Mouse (Mus musculus) CH12.LX (cell line): ENCODE measurements at regions not wholly inside any gene's neighbourhood (a gene's known extent, or its start where the extent isn't known, plus 50 kb on each side); places are given as distances from the start of the nearest gene placed in this dataset.

Experiments
- DNase-seq: peaks from one replicate; pipeline ENCODE4 v3.0.0-alpha.2; 2013; ENCODE audit errors: extremely low read depth
- H3K27ac ChIP-seq: 2 replicates; pipeline ENCODE4 v1.5.1; 2012; ENCODE audit warnings: low read depth, mild to moderate bottlenecking, control low read depth, moderate library complexity; ENCODE audit not compliant: insufficient read depth
- H3K27me3 ChIP-seq: replicated peaks from 2 replicates; pipeline ENCODE3; 2012; ENCODE audit warnings: inconsistent platforms
- H3K36me3 ChIP-seq, 2 experiments: replicated peaks in 1 of 2; 2 replicates each; pipeline versions ENCODE3 to v1.6.1; 2012; ENCODE audit warnings: inconsistent platforms in 1 of 2, low read length in 1 of 2, mild to moderate bottlenecking in 1 of 2, mixed read lengths in 1 of 2, moderate library complexity in 1 of 2; ENCODE audit not compliant: control insufficient read depth in 1 of 2, insufficient read depth in 1 of 2
- H3K4me1 ChIP-seq, 2 experiments: 2 replicates each; pipeline ENCODE4 v1.6.1; 2012; ENCODE audit warnings: inconsistent platforms in 1 of 2, moderate library complexity in 1 of 2; ENCODE audit not compliant: insufficient read depth in 2 of 2, control insufficient read depth in 1 of 2
- H3K4me2 ChIP-seq: 2 replicates; pipeline ENCODE4 v1.6.1; 2012; ENCODE audit warnings: low read depth, mild to moderate bottlenecking, control low read depth; ENCODE audit not compliant: poor library complexity, insufficient read depth, severe bottlenecking
- H3K4me3 ChIP-seq, 3 experiments: fragments of 150-350 bp in 1 of 3; sonication (generic) in 1 of 3; replicated peaks in 1 of 3; 2 replicates each; pipeline versions ENCODE3 to v1.5.1; 2011 to 2012; ENCODE audit warnings: low read depth in 2 of 3, low read length in 2 of 3, mild to moderate bottlenecking in 2 of 3, moderate library complexity in 2 of 3, control low read depth in 1 of 3, improper control_type of control experiment in 1 of 3, inconsistent platforms in 1 of 3, mixed read lengths in 1 of 3; ENCODE audit not compliant: poor library complexity in 1 of 3
- H3K79me2 ChIP-seq: replicated peaks from 2 replicates; pipeline ENCODE4 v1.6.1; 2012; ENCODE audit warnings: mild to moderate bottlenecking, moderate library complexity; ENCODE audit not compliant: control insufficient read depth, poor library complexity, insufficient read depth, severe bottlenecking; ENCODE audit errors: extremely low read depth
- H3K9ac ChIP-seq: 2 replicates; pipeline ENCODE4 v1.6.1; 2012; ENCODE audit warnings: low read depth, mild to moderate bottlenecking, control low read depth, moderate library complexity; ENCODE audit not compliant: insufficient read depth
- H3K9me3 ChIP-seq: replicated peaks from 2 replicates; pipeline ENCODE3; 2012; ENCODE audit warnings: low read length, inconsistent platforms, mixed read lengths
- CTCF ChIP-seq, 2 experiments: IDR thresholded peaks in 1 of 2; conservative IDR thresholded peaks in 1 of 2; 2 replicates each; pipeline ENCODE4 v1.5.1; 2011 to 2012; ENCODE audit warnings: low read depth in 2 of 2, low read length in 2 of 2, improper control_type of control experiment in 1 of 2, inconsistent platforms in 1 of 2, mild to moderate bottlenecking in 1 of 2, moderate library complexity in 1 of 2
- E2F4 ChIP-seq: IDR thresholded peaks from 2 replicates; pipeline ENCODE4 v1.6.1; 2011; ENCODE audit warnings: low read depth, low read length, improper control_type of control experiment; ENCODE audit not compliant: insufficient replicate concordance
- EP300 ChIP-seq: IDR thresholded peaks from 2 replicates; pipeline ENCODE4 v1.6.1; 2011; ENCODE audit warnings: low read length, improper control_type of control experiment
- GABPA ChIP-seq: IDR thresholded peaks from 2 replicates; pipeline ENCODE4 v1.6.1; 2012; ENCODE audit warnings: low read depth, low read length, improper control_type of control experiment, inconsistent platforms; ENCODE audit not compliant: insufficient replicate concordance
- HCFC1 ChIP-seq: IDR thresholded peaks from 2 replicates; pipeline ENCODE4 v1.6.1; 2012; ENCODE audit warnings: low read depth, mild to moderate bottlenecking, inconsistent platforms, low read length, improper control_type of control experiment
- IRF4 ChIP-seq: IDR thresholded peaks from 2 replicates; pipeline ENCODE4 v1.6.1; 2014; ENCODE audit warnings: low read depth, mild to moderate bottlenecking, inconsistent platforms, low read length, improper control_type of control experiment
- JUND ChIP-seq: conservative IDR thresholded peaks from 2 replicates; pipeline ENCODE4 v1.6.1; 2011; ENCODE audit warnings: low read depth, low read length, improper control_type of control experiment
- KAT2A ChIP-seq: IDR thresholded peaks from 2 replicates; pipeline ENCODE4 v1.6.1; 2012; ENCODE audit warnings: low read length, improper control_type of control experiment, inconsistent platforms; ENCODE audit not compliant: insufficient replicate concordance
- MAX ChIP-seq: IDR thresholded peaks from 2 replicates; pipeline ENCODE4 v1.6.1; 2011; ENCODE audit warnings: low read length, improper control_type of control experiment
- MAZ ChIP-seq: IDR thresholded peaks from 2 replicates; pipeline ENCODE4 v1.6.1; 2012; ENCODE audit warnings: low read depth, mild to moderate bottlenecking, inconsistent platforms, low read length, improper control_type of control experiment, moderate library complexity
- MYC ChIP-seq: IDR thresholded peaks from 2 replicates; pipeline ENCODE4 v1.6.1; 2011; ENCODE audit warnings: low read depth, mild to moderate bottlenecking, improper control_type of control experiment, low read length
- PAX5 ChIP-seq: IDR thresholded peaks from 2 replicates; pipeline ENCODE4 v1.6.1; 2012; ENCODE audit warnings: low read length, inconsistent platforms, mixed read lengths
- POLR2A ChIP-seq: IDR thresholded peaks from 2 replicates; pipeline ENCODE4 v1.6.1; 2011; ENCODE audit warnings: low read depth, mild to moderate bottlenecking, improper control_type of control experiment, low read length
- RAD21 ChIP-seq: IDR thresholded peaks from 2 replicates; pipeline ENCODE4 v1.6.1; 2011; ENCODE audit warnings: low read depth, mild to moderate bottlenecking, low read length, improper control_type of control experiment, moderate library complexity
- RCOR1 ChIP-seq: conservative IDR thresholded peaks from 2 replicates; pipeline ENCODE4 v1.6.1; 2012; ENCODE audit warnings: low read depth, mild to moderate bottlenecking, inconsistent platforms, low read length, improper control_type of control experiment
- SIN3A ChIP-seq: IDR thresholded peaks from 2 replicates; pipeline ENCODE4 v1.6.1; 2012; ENCODE audit warnings: low read length, improper control_type of control experiment, inconsistent platforms
- SMC3 ChIP-seq: IDR thresholded peaks from 2 replicates; pipeline ENCODE4 v1.6.1; 2011; ENCODE audit warnings: low read depth, low read length, improper control_type of control experiment
- TCF12 ChIP-seq: IDR thresholded peaks from 2 replicates; pipeline ENCODE4 v1.6.1; 2014; ENCODE audit warnings: low read depth, mild to moderate bottlenecking, inconsistent platforms, low read length, improper control_type of control experiment
- USF1 ChIP-seq: IDR thresholded peaks from 2 replicates; pipeline ENCODE4 v1.6.1; 2014; ENCODE audit warnings: low read depth, mild to moderate bottlenecking, inconsistent platforms, low read length, improper control_type of control experiment
- USF2 ChIP-seq: conservative IDR thresholded peaks from 2 replicates; pipeline ENCODE4 v1.6.1; 2011; ENCODE audit warnings: low read depth, low read length, improper control_type of control experiment
- dilution Hi-C: fragments of 300-500 bp; cut with MboI; formaldehyde crosslinking; loops from 2 replicates; pipeline ENCODE4 v1.14.3; 2020; ENCODE audit warnings: low sequenced_read_pairs; ENCODE audit not compliant: extremely low pct_unique_long_range_greater_than_20kb, extremely low pct_ligation_motif_present
- in situ Hi-C: fragments of 300-500 bp; cut with MboI; formaldehyde crosslinking; loops from 3 replicates; pipeline ENCODE4 v1.14.3; 2019; ENCODE audit warnings: low sequenced_read_pairs, low pct_ligation_motif_present, low pct_unique_long_range_greater_than_20kb, mixed read lengths

DNA sequence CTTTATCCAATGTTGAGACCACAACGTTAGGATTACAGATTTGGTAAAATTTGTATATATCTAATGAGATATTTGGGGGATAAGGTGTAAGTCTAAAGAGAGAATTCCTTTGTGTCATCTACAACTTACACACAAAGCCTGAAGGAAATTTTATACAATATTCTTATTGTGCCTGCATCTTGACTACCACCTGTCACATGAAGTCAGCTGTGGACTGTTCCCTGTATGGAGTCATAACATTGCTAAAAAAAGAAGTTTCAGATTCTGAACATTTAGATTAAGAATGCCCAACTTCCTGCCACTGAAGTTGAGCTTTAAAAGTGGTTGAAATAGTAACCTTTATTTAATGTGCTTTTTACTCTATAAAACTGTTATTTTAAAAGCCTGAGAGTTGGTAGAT is 60.1 kb upstream of the Fyn start:
- no peak for TF ChIP-seq RCOR1
- TF ChIP-seq TCF12 = no peak
- TF ChIP-seq USF2 = no peak
- no peak for TF ChIP-seq JUND
- no peak for TF ChIP-seq RAD21
- no peak for TF ChIP-seq SMC3
- no peak for TF ChIP-seq KAT2A
- no peak for TF ChIP-seq GABPA
- TF ChIP-seq SIN3A = no peak
- no peak for TF ChIP-seq MAX
- TF ChIP-seq POLR2A = no peak
- no peak for TF ChIP-seq USF1
- no peak for TF ChIP-seq E2F4
- TF ChIP-seq CTCF (conservative IDR thresholded peaks at IDR 0.05 in 1 of 2, IDR thresholded peaks at IDR 0.05 in 1 of 2; ENCODE audit: low read depth in 2 of 2, low read length in 2 of 2) = no peak
- no peak for TF ChIP-seq MAZ
- no peak for TF ChIP-seq HCFC1
- TF ChIP-seq MYC = no peak
- TF ChIP-seq EP300 = no peak
- no peak for TF ChIP-seq PAX5
- in situ Hi-C loops = no loop called here
- Histone ChIP-seq H3K9me3 (no peaks in the 10 kb centered on the region), H3K9ac (no peak overlapping the region), H3K4me1 (peaks cover 2 to 48% of the 10 kb centered on the region in 2 experiments; a peak in 2 of 4 replicates), H3K4me3 (no peak overlapping the region), H3K79me2 (no peaks in the 10 kb centered on the region), H3K27me3 (no peaks in the 10 kb centered on the region), H3K27ac (no peak overlapping the region), H3K36me3 (no peaks in the 10 kb centered on the region), H3K4me2 (no peak overlapping the region)
- no peak for DNase-seq
- dilution Hi-C loops = no loop called here

DNA sequence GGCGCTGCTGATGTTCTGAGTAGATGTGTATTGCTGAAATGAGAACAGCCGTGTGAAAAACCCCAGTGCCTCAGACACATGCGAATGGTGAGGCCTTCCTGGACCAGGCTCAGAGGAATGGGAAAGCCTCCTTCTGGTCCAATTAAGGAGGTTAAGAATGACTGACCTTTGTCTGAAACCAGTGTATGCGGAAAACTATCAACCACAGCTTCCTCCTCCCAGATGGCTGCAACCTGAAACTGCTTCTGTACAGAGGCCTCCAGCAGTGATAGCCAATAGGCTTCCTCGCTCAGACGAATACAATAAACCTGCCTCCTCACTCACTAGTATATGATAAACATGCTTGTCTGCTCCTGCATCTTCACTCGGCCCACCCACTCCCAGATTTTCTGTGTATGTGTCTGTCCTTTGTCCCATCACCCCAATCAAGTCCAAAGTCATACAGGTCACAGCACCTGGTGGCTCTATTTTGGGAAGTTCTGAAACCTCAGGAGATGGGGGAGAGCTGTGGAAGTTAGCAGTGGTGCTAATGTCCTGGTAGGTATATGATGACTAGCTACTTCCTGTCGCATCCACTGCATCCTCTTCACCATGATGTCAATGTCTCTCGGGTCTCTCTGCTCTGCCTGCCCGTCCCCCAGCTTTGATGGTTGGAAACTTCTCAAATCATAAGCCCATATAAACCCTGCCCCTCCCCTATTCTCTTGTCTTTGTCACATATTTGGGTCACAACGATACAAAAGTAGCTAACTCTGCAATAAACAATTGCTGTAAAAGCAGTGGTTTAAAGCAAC is 75.8 kb upstream of the Fyn start:
- Histone ChIP-seq H3K9me3 (peaks cover 4% of the 10 kb centered on the region), H3K4me3 (no peak overlapping the region), H3K4me1 (peaks cover 9 to 28% of the 10 kb centered on the region in 2 experiments), H3K27me3 (no peaks in the 10 kb centered on the region), H3K4me2 (no peak overlapping the region), H3K9ac (no peak overlapping the region), H3K79me2 (no peaks in the 10 kb centered on the region), H3K36me3 (no peaks in the 10 kb centered on the region), H3K27ac (no peak overlapping the region)
- DNase-seq = peak; percentile 56
- in situ Hi-C loops = no loop called here
- 0 out of 2 replicates have a peak, but pooled peaks have one; percentile 28 for TF ChIP-seq IRF4
- TF ChIP-seq KAT2A = no peak
- peak; percentile 47 for TF ChIP-seq EP300
- TF ChIP-seq, all 38 proteins: peak for 2
- dilution Hi-C loops = no loop called here
